Mouse (Mus musculus) CH12.LX (cell line): ENCODE results near the gene Tex36. TPM values are rescaled to one million over a fixed set of nuclear protein-coding genes. Genes with fewer than 3 reads are reported as not detected.

Experiments
- DNase-seq: peaks from one replicate; pipeline ENCODE4 v3.0.0-alpha.2; 2013; ENCODE audit errors: extremely low read depth
- H3K27ac ChIP-seq: 2 replicates; pipeline ENCODE4 v1.5.1; 2012; ENCODE audit warnings: low read depth, mild to moderate bottlenecking, control low read depth, moderate library complexity; ENCODE audit not compliant: insufficient read depth
- H3K27me3 ChIP-seq: replicated peaks from 2 replicates; pipeline ENCODE3; 2012; ENCODE audit warnings: inconsistent platforms
- H3K36me3 ChIP-seq, 2 experiments: replicated peaks in 1 of 2; 2 replicates each; pipeline versions ENCODE3 to v1.6.1; 2012; ENCODE audit warnings: inconsistent platforms in 1 of 2, low read length in 1 of 2, mild to moderate bottlenecking in 1 of 2, mixed read lengths in 1 of 2, moderate library complexity in 1 of 2; ENCODE audit not compliant: control insufficient read depth in 1 of 2, insufficient read depth in 1 of 2
- H3K4me1 ChIP-seq, 2 experiments: 2 replicates each; pipeline ENCODE4 v1.6.1; 2012; ENCODE audit warnings: inconsistent platforms in 1 of 2, moderate library complexity in 1 of 2; ENCODE audit not compliant: insufficient read depth in 2 of 2, control insufficient read depth in 1 of 2
- H3K4me2 ChIP-seq: 2 replicates; pipeline ENCODE4 v1.6.1; 2012; ENCODE audit warnings: low read depth, mild to moderate bottlenecking, control low read depth; ENCODE audit not compliant: poor library complexity, insufficient read depth, severe bottlenecking
- H3K4me3 ChIP-seq, 3 experiments: fragments of 150-350 bp in 1 of 3; sonication (generic) in 1 of 3; replicated peaks in 1 of 3; 2 replicates each; pipeline versions ENCODE3 to v1.5.1; 2011 to 2012; ENCODE audit warnings: low read depth in 2 of 3, low read length in 2 of 3, mild to moderate bottlenecking in 2 of 3, moderate library complexity in 2 of 3, control low read depth in 1 of 3, improper control_type of control experiment in 1 of 3, inconsistent platforms in 1 of 3, mixed read lengths in 1 of 3; ENCODE audit not compliant: poor library complexity in 1 of 3
- H3K79me2 ChIP-seq: replicated peaks from 2 replicates; pipeline ENCODE4 v1.6.1; 2012; ENCODE audit warnings: mild to moderate bottlenecking, moderate library complexity; ENCODE audit not compliant: control insufficient read depth, poor library complexity, insufficient read depth, severe bottlenecking; ENCODE audit errors: extremely low read depth
- H3K9ac ChIP-seq: 2 replicates; pipeline ENCODE4 v1.6.1; 2012; ENCODE audit warnings: low read depth, mild to moderate bottlenecking, control low read depth, moderate library complexity; ENCODE audit not compliant: insufficient read depth
- H3K9me3 ChIP-seq: replicated peaks from 2 replicates; pipeline ENCODE3; 2012; ENCODE audit warnings: low read length, inconsistent platforms, mixed read lengths
- CHD2 ChIP-seq: IDR thresholded peaks from 2 replicates; pipeline ENCODE4 v1.6.1; 2011; ENCODE audit warnings: low read length, improper control_type of control experiment
- ELF1 ChIP-seq: IDR thresholded peaks from 2 replicates; pipeline ENCODE4 v1.6.1; 2014; ENCODE audit warnings: low read depth, mild to moderate bottlenecking, inconsistent platforms, low read length, improper control_type of control experiment
- ETS1 ChIP-seq: conservative IDR thresholded peaks from 2 replicates; pipeline ENCODE4 v1.6.1; 2012; ENCODE audit warnings: low read depth, mild to moderate bottlenecking, inconsistent platforms, low read length, improper control_type of control experiment, moderate library complexity
- GABPA ChIP-seq: IDR thresholded peaks from 2 replicates; pipeline ENCODE4 v1.6.1; 2012; ENCODE audit warnings: low read depth, low read length, improper control_type of control experiment, inconsistent platforms; ENCODE audit not compliant: insufficient replicate concordance
- IRF4 ChIP-seq: IDR thresholded peaks from 2 replicates; pipeline ENCODE4 v1.6.1; 2014; ENCODE audit warnings: low read depth, mild to moderate bottlenecking, inconsistent platforms, low read length, improper control_type of control experiment
- JUN ChIP-seq: IDR thresholded peaks from 2 replicates; pipeline ENCODE4 v1.6.1; 2011; ENCODE audit warnings: low read depth, mild to moderate bottlenecking, low read length, improper control_type of control experiment, moderate library complexity; ENCODE audit not compliant: insufficient read depth
- JUND ChIP-seq: conservative IDR thresholded peaks from 2 replicates; pipeline ENCODE4 v1.6.1; 2011; ENCODE audit warnings: low read depth, low read length, improper control_type of control experiment
- MAX ChIP-seq: IDR thresholded peaks from 2 replicates; pipeline ENCODE4 v1.6.1; 2011; ENCODE audit warnings: low read length, improper control_type of control experiment
- MXI1 ChIP-seq: IDR thresholded peaks from 2 replicates; pipeline ENCODE4 v1.6.1; 2011; ENCODE audit warnings: mild to moderate bottlenecking, low read depth, low read length, improper control_type of control experiment
- NELFE ChIP-seq: IDR thresholded peaks from 2 replicates; pipeline ENCODE4 v1.6.1; 2011; ENCODE audit warnings: low read depth, low read length, improper control_type of control experiment
- POLR2AphosphoS2 ChIP-seq: IDR thresholded peaks from 2 replicates; pipeline ENCODE4 v1.6.1; 2011; ENCODE audit warnings: low read depth, low read length, improper control_type of control experiment
- RCOR1 ChIP-seq: conservative IDR thresholded peaks from 2 replicates; pipeline ENCODE4 v1.6.1; 2012; ENCODE audit warnings: low read depth, mild to moderate bottlenecking, inconsistent platforms, low read length, improper control_type of control experiment
- SIN3A ChIP-seq: IDR thresholded peaks from 2 replicates; pipeline ENCODE4 v1.6.1; 2012; ENCODE audit warnings: low read length, improper control_type of control experiment, inconsistent platforms
- SMC3 ChIP-seq: IDR thresholded peaks from 2 replicates; pipeline ENCODE4 v1.6.1; 2011; ENCODE audit warnings: low read depth, low read length, improper control_type of control experiment
- TBP ChIP-seq: conservative IDR thresholded peaks from 2 replicates; pipeline ENCODE4 v1.6.1; 2011; ENCODE audit warnings: low read depth, low read length, improper control_type of control experiment
- USF1 ChIP-seq: IDR thresholded peaks from 2 replicates; pipeline ENCODE4 v1.6.1; 2014; ENCODE audit warnings: low read depth, mild to moderate bottlenecking, inconsistent platforms, low read length, improper control_type of control experiment
- ZC3H11A ChIP-seq: IDR thresholded peaks from 2 replicates; pipeline ENCODE4 v1.6.1; 2012; ENCODE audit warnings: low read depth, mild to moderate bottlenecking, inconsistent platforms, low read length, improper control_type of control experiment
- ZMIZ1 ChIP-seq: IDR thresholded peaks from 2 replicates; pipeline ENCODE4 v1.6.1; 2012; ENCODE audit warnings: low read depth, mild to moderate bottlenecking, inconsistent platforms, low read length, improper control_type of control experiment
- dilution Hi-C: fragments of 300-500 bp; cut with MboI; formaldehyde crosslinking; loops from 2 replicates; pipeline ENCODE4 v1.14.3; 2020; ENCODE audit warnings: low sequenced_read_pairs; ENCODE audit not compliant: extremely low pct_unique_long_range_greater_than_20kb, extremely low pct_ligation_motif_present
- in situ Hi-C: fragments of 300-500 bp; cut with MboI; formaldehyde crosslinking; loops from 3 replicates; pipeline ENCODE4 v1.14.3; 2019; ENCODE audit warnings: low sequenced_read_pairs, low pct_ligation_motif_present, low pct_unique_long_range_greater_than_20kb, mixed read lengths
- polyA plus RNA-seq: library from polyadenylated mRNA; unstranded; fragments of >175 nt; gene quantifications from 2 replicates; pipeline ENCODE4 v1.2.1, GENCODE M21; 2012; ENCODE audit warnings: low read depth; ENCODE audit not compliant: insufficient read length
- total RNA-seq, 2 experiments: library from RNA; depleted of rRNA; stranded (reverse); fragments of 300-350 nt in 1 of 2; fragments of >200 nt in 1 of 2; gene quantifications; 2 replicates each; pipeline ENCODE4 v1.2.3; 2012 to 2014

The Tex36 gene
- total and polyA plus RNA-seq, 3 experiments: not detected

GRCm38 (mm10) chr7:133607883-133608575, 6.1 kb upstream of the Tex36 start:
- dilution Hi-C loops: no loop called here
- DNase-seq: no peak

DNA sequence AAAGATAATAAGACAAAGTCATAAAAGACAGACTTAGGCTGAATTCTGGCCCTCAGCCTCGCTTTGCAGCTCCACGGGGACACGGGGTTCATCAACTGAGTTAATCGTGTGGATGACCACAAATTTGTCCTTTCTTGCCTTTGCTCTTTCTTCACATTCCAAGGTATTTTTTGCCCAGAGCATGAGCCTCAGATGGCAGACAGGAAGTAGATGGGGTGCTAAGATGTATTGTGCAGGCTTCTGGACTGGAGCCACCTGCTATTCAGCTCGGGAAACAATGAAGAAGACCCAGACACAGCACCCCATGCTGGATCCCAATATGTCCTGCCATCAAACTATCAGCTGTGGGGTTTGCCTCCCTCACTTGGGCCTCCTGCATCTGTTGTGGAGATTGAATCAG, 5.4 kb upstream of the Tex36 start:
- H3K79me2 ChIP-seq: no peaks in the 10 kb centered on the region
- no peak overlapping the region for H3K4me2 ChIP-seq
- H3K9me3 ChIP-seq: no peaks in the 10 kb centered on the region
- H3K27me3 ChIP-seq: peaks cover 80% of the 10 kb centered on the region
- DNase-seq: no peak
- no peak overlapping the region for H3K9ac ChIP-seq
- dilution Hi-C loops (no loop called here), in situ Hi-C loops (loop anchor here (25.0 kb wide), 1 partner anchor 570 kb away; no protein-coding TSS in a partner anchor)
- H3K36me3 ChIP-seq: no peaks in the 10 kb centered on the region
- H3K27ac ChIP-seq: no peak overlapping the region
- H3K4me1 ChIP-seq: no peaks in the 10 kb centered on the region
- TF ChIP-seq USF1 (no peak), NELFE (no peak), CHD2 (no peak), MXI1 (no peak), ZC3H11A (no peak), SMC3 (no peak), SIN3A (no peak), ZMIZ1 (no peak)
- no peak overlapping the region for H3K4me3 ChIP-seq

More at GRCm38 (mm10) chr7:133607883-133608575, 6.1 kb upstream of the Tex36 start:
- Histone ChIP-seq H3K4me2 (no peak overlapping the region), H3K36me3 (no peaks in the 10 kb centered on the region), H3K27ac (no peak overlapping the region), H3K4me3 (no peak overlapping the region), H3K4me1 (no peaks in the 10 kb centered on the region), H3K9ac (no peak overlapping the region), H3K9me3 (no peaks in the 10 kb centered on the region), H3K79me2 (no peaks in the 10 kb centered on the region), H3K27me3 (peaks cover 86% of the 10 kb centered on the region)
- no peak for TF ChIP-seq ELF1
- TF ChIP-seq USF1: no peak
- no peak for TF ChIP-seq CHD2
- no peak for TF ChIP-seq JUN
- TF ChIP-seq JUND: no peak
- TF ChIP-seq RCOR1: no peak
- in situ Hi-C loops: loop anchor here (25.0 kb wide), 1 partner anchor 571 kb away; no protein-coding TSS in a partner anchor

DNA sequence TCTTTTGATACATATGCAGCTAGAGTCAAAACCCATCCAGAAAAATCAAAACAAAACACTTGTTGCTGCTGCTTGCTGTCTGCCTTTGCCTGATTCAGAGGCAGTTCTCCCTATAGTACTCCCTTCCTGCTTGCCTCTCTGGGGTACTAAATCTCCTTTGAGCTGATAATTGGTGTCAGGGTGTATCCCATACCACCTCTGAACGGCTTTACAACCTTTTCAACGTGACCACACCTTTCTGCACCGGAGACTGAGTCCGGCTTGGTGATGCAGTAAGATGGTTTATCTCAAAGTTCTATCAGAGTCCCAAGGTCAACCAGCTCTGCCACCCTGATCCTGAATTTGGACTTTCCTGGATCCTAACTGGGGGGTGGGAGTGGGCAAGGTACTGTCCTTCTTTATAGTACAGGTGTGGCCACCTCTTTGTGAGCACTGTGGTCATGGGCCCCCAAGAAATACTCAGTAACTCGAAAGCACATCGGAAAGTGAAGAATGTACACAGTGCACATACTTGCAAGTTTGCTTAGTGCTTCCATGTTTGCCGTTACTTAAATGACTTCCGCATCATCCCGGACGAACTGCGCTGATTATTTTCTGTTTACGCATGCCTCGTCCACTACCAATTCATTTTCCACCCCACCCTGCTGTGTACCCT, 2.6 kb upstream of the Tex36 start:
- no peak overlapping the region for H3K4me3 ChIP-seq
- no peak for DNase-seq
- dilution Hi-C loops (no loop called here), in situ Hi-C loops (loop anchor here (25.0 kb wide), 1 partner anchor 567 kb away; no protein-coding TSS in a partner anchor)
- H3K27ac ChIP-seq: no peak overlapping the region
- no peak overlapping the region for H3K9ac ChIP-seq
- no peak overlapping the region for H3K4me2 ChIP-seq
- peaks cover 67% of the 10 kb centered on the region for H3K27me3 ChIP-seq
- TF ChIP-seq TBP (no peak), SMC3 (no peak), POLR2AphosphoS2 (no peak), RCOR1 (no peak), JUN (no peak), NELFE (no peak), MAX (no peak), ETS1 (no peak), IRF4 (no peak), GABPA (no peak)
- H3K36me3 ChIP-seq: no peaks in the 10 kb centered on the region
- peaks cover 0 to 10% of the 10 kb centered on the region in 2 experiments; a peak in 2 of 4 replicates for H3K4me1 ChIP-seq
- H3K79me2 ChIP-seq: no peaks in the 10 kb centered on the region
- no peaks in the 10 kb centered on the region for H3K9me3 ChIP-seq
